30 mouse cellular contexts compared by ENCODE assay signal in the genomic region with DNA sequence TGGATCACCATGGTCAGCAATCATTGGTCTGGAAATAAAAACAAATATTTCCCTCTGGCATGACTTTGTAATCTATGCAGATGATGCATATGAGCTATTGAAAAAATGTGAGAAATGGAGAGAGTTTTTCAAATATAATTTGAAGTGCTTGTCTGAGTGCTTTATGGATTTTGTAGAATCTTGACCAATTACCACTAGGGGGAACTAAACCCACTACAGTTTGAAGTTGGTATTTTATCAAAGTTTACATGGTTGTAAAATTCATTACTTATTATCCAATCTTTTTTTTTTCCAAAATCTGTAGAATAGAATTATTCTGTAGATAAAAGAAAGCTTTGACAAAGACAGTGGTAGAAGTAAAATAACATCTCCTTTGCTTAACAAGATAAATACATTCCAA.
DNase-seq lines count a peak whose midpoint lies in the region; ATAC-seq and TF ChIP-seq lines count a peak whose summit lies in the region.
"Had no signal": no experiment of that assay in that cellular context is flagged by ENCODE, and none has a peak within 500 bp of the region (broad histone marks: within the 10 kb centered on the region; RNA-seq: fewer than 3 reads in every experiment).

No protein-coding gene starts in this region.

- no peak overlapping the region for H3K27ac ChIP-seq in layer of hippocampus, adult 2 months
- H3K27ac ChIP-seq in midbrain, postnatal 0 days (ENCODE audit: low read depth, low read length): no peak overlapping the region
- H3K27ac ChIP-seq in midbrain, embryonic 16.5 days (ENCODE audit: low read length): no peak overlapping the region
- H3K27ac ChIP-seq: embryonic facial prominence, embryonic 12.5 days; forebrain, embryonic 13.5 days; heart, embryonic 15.5 days; hindbrain, embryonic 14.5 days; limb, embryonic 10.5 days; midbrain, embryonic 12.5 days; neural tube, embryonic 12.5 days had no signal

- no peak overlapping the region for H3K9ac ChIP-seq in midbrain, postnatal 0 days (replicated peaks; ENCODE audit: low read length, poor library complexity, severe bottlenecking)
- no peak overlapping the region for H3K9ac ChIP-seq in midbrain, embryonic 16.5 days (ENCODE audit: low read depth, low read length)
- H3K9ac ChIP-seq: embryonic facial prominence, embryonic 12.5 days; forebrain, embryonic 13.5 days; heart, embryonic 15.5 days; hindbrain, embryonic 14.5 days; liver, postnatal 0 days; midbrain, embryonic 12.5 days; neural tube, embryonic 12.5 days had no signal

- no peak overlapping the region for H3K4me3 ChIP-seq in layer of hippocampus, adult 2 months
- no peak overlapping the region for H3K4me3 ChIP-seq in midbrain, postnatal 0 days (ENCODE audit: low read depth, low read length)
- no peak overlapping the region for H3K4me3 ChIP-seq in midbrain, embryonic 16.5 days (ENCODE audit: low read depth, low read length)
- H3K4me3 ChIP-seq: embryonic facial prominence, embryonic 12.5 days; forebrain, embryonic 13.5 days; heart, embryonic 15.5 days; limb, embryonic 10.5 days; midbrain, embryonic 12.5 days; neural tube, embryonic 12.5 days had no signal

- no peaks in the 10 kb centered on the region for H3K4me1 ChIP-seq in midbrain, postnatal 0 days (ENCODE audit: insufficient read depth, low read length)
- H3K4me1 ChIP-seq in midbrain, embryonic 16.5 days (ENCODE audit: control insufficient read depth, insufficient read depth, low read length): no peaks in the 10 kb centered on the region
- H3K4me1 ChIP-seq: embryonic facial prominence, embryonic 12.5 days; forebrain, embryonic 13.5 days; heart, embryonic 15.5 days; limb, embryonic 10.5 days; midbrain, embryonic 12.5 days; neural tube, embryonic 12.5 days had no signal

- no peaks in the 10 kb centered on the region for H3K27me3 ChIP-seq in midbrain, postnatal 0 days (ENCODE audit: insufficient read depth, low read length)
- H3K27me3 ChIP-seq in midbrain, embryonic 16.5 days (ENCODE audit: control insufficient read depth, insufficient read depth, low read depth, low read length): no peaks in the 10 kb centered on the region
- H3K27me3 ChIP-seq: embryonic facial prominence, embryonic 12.5 days; forebrain, embryonic 13.5 days; heart, embryonic 15.5 days; midbrain, embryonic 12.5 days; neural tube, embryonic 12.5 days had no signal

- H3K9me3 ChIP-seq in midbrain, postnatal 0 days (ENCODE audit: low read length): no peaks in the 10 kb centered on the region
- no peaks in the 10 kb centered on the region for H3K9me3 ChIP-seq in midbrain, embryonic 16.5 days (replicated peaks; ENCODE audit: control insufficient read depth, low read length, poor library complexity, severe bottlenecking)
- H3K9me3 ChIP-seq: embryonic facial prominence, embryonic 12.5 days; forebrain, embryonic 13.5 days; heart, embryonic 15.5 days; limb, embryonic 10.5 days; midbrain, embryonic 12.5 days; neural tube, embryonic 12.5 days had no signal

- H3K36me3 ChIP-seq in midbrain, postnatal 0 days (ENCODE audit: insufficient read depth, low read length): no peaks in the 10 kb centered on the region
- H3K36me3 ChIP-seq in midbrain, embryonic 16.5 days (ENCODE audit: control insufficient read depth, insufficient read depth, low read length): no peaks in the 10 kb centered on the region
- H3K36me3 ChIP-seq: embryonic facial prominence, embryonic 12.5 days; heart, embryonic 15.5 days; limb, embryonic 10.5 days; midbrain, embryonic 12.5 days; neural tube, embryonic 12.5 days had no signal

- no peak overlapping the region for H3K4me2 ChIP-seq in midbrain, postnatal 0 days (ENCODE audit: low read depth, low read length, poor library complexity, severe bottlenecking)
- no peak overlapping the region for H3K4me2 ChIP-seq in midbrain, embryonic 16.5 days (ENCODE audit: low read length)
- H3K4me2 ChIP-seq: embryonic facial prominence, embryonic 12.5 days; forebrain, embryonic 13.5 days; heart, embryonic 15.5 days; hindbrain, embryonic 14.5 days; midbrain, embryonic 12.5 days; neural tube, embryonic 12.5 days had no signal

- no peak for ATAC-seq in midbrain, postnatal 0 days (ENCODE audit: low FRiP score)
- ATAC-seq in midbrain, embryonic 16.5 days: no peak
- ATAC-seq: activated CD4-positive, CD25-positive, alpha-beta regulatory T cell, adult 4 months; forebrain, embryonic 13.5 days; liver, postnatal 0 days had no signal

- peak; percentile 31 for DNase-seq in cerebellum, adult 9-10 months
- no peak for DNase-seq in cerebellum, postnatal 25 days
- no peak for DNase-seq in layer of hippocampus, adult 2 months (ENCODE audit: low spot score in 2 of 2)
- no peak for DNase-seq in layer of hippocampus, adult 8-10 months (ENCODE audit: low spot score in 2 of 2)
- DNase-seq in midbrain, postnatal 0 days (ENCODE audit: low spot score): no peak
- peak; percentile 6 for DNase-seq in telencephalon, adult 2 months (ENCODE audit: low read depth, low spot score)
- no peak for DNase-seq in spleen, adult 18-20 months
- DNase-seq: adrenal gland, postnatal 10 days; cerebellum, adult 11 months; cerebellum, postnatal 14 days; heart, postnatal 36 days; kidney, adult 8-10 months; kidney, postnatal 25 days; layer of hippocampus, adult 9-11 months; liver; liver, postnatal 0 days; lung, postnatal 14 days; retina, postnatal 1 day; right cerebral cortex, postnatal 25 days; thymus, adult 18-20 months; thymus, postnatal 36 days had no signal

- TF ChIP-seq CTCF in layer of hippocampus, adult 2 months (conservative IDR thresholded peaks at IDR 0.05): peak; percentile 79
- TF ChIP-seq CTCF in midbrain, postnatal 0 days (IDR thresholded peaks at IDR 0.05): peak; percentile 38

Comparison
In these comparisons a context has a peak if more than half of its experiments do, and no peak if none do; other contexts are left out.
1. DNase-seq: peak in cerebellum, adult 9-10 months (single experiment) and telencephalon, adult 2 months (single experiment); none in cerebellum, postnatal 25 days (0 of 2), layer of hippocampus, adult 2 months (0 of 2), layer of hippocampus, adult 8-10 months (0 of 2), midbrain, postnatal 0 days (single experiment) and spleen, adult 18-20 months (0 of 2).